Mouse (Mus musculus) layer of hippocampus, adult 2 months (tissue): ENCODE results near the gene Bud23. TPM values are rescaled to one million over a fixed set of nuclear protein-coding genes. Genes with fewer than 3 reads are reported as not detected.
A peak's percentile ranks its signal among the peaks of the same experiment; 100 is the strongest.

Experiments used
- DNase-seq, 2 experiments: peaks; one replicate each; pipeline ENCODE4 v3.0.0; 2022; ENCODE audit warnings: low spot score in 2 of 2
- H3K27ac ChIP-seq: fragments of 200-600 bp; 2 replicates; pipeline ENCODE4 v1.8.1; 2022
- H3K4me3 ChIP-seq: fragments of 200-600 bp; 2 replicates; pipeline ENCODE4 v1.8.1; 2022; ENCODE audit warnings: mild to moderate bottlenecking
- CTCF ChIP-seq: fragments of 200-600 bp; conservative IDR thresholded peaks from 2 replicates; pipeline ENCODE4 v1.8.1; 2022; ENCODE audit warnings: antibody characterized with exemption, mild to moderate bottlenecking, moderate library complexity
- total RNA-seq, 2 experiments: library from RNA; stranded (reverse); gene quantifications; 2 replicates each; pipeline ENCODE4 v1.2.3; 2021

Bud23 gene
- total RNA-seq, 2 experiments from 2014 or later: 49.9 to 53.4 TPM

DNA sequence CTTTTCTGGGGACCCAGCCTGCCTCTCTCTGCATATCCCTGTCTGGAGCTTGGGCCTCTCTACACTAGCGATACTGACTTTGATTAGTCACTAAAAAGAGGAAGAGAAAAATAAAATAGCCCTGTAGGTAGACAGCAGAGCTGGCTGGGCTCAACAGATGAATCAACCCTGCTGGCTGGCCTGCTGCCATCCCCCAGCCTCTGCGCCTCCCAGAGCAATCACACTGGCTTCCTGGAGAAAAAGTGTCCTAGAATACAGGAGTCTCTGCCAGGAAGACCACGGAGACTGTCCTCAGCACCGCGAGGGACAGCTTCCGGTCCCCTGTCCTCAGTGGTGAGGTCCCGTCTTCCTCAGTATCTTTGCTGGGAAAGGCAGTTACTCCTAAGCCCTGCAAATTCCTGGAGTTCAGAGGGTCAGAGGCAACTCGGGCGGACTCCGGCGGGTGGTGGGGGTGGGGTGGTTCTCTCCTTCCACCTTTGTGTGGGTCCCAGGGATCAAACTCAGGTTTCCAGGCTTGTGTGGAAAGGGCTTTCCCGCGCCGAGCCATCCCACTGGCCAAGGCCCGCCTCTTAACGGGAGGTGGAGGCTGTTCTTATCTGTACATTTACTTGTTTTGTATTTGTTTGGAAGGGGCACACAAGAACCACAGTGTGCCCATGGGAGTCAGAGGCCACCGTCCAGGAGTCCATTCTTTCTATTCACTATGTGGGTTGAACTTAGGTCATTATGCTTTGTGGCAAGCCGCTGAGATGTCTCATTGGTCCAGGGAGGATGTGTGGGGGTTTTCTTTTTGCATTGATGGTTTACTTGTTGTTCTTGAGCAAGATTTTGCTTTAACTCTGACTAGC lies 35.5 kb downstream of the Bud23 start:
- H3K27ac ChIP-seq: peak overlapping the region; percentile 48; the same call in 1 of the 2 replicates
- TF ChIP-seq CTCF: no peak
- peak overlapping the region; percentile 3; the same call in 1 of the 2 replicates for H3K4me3 ChIP-seq
- peak; percentile 55 to 67 for DNase-seq

DNA sequence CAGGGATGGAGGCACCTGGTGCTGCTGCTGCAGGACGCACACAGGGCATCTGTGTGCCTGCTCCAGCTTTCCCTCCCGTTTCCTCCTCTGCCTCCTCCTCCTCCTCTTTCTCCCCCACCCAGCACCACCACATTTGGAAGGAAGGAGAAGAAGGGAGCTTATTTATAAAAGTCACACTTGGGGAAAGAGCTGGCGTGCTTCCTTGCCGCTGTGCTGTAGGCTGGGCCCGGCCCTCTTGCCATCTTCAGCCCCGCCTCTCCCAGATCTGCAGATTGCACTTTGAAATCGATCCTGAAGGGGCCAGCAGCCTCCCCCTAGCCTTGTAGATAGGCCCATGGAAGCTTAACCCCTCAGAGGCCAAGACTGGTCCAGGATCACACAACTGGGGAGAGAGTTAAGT lies 38.9 kb downstream of the Bud23 start:
- Histone ChIP-seq H3K4me3 (no peak overlapping the region), H3K27ac (no peak overlapping the region; the same call in 1 of the 2 replicates)
- TF ChIP-seq CTCF: peak; percentile 37
- DNase-seq: no peak

DNA sequence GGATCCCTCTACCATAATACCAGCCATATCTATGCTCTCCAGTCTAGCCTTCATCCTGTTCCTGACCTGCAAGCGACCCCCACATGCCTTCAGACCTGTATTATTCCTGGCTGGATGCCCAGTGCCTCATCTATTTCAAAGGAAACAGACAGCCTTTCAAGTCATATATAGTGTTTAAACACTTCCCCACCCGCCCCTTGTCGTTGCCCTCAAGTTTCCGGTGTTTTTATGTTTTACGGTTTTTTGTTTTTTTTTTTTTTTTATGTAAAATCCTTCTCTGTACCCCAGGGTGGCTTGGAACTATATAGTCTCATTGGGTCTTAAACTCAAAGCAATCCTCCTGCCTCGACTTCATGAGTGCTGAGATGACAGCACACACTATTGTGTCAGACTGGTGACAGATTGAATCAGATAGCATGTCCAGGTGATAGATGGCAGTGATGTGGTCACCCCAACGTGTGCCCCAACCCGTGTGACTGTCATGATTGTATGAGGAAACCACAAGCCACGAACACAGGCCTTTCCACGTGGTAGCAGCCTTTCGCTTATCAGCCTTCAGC lies 40.0 kb downstream of the Bud23 start:
- no peak for DNase-seq
- H3K27ac ChIP-seq: no peak overlapping the region
- H3K4me3 ChIP-seq: no peak overlapping the region; the same call in 1 of the 2 replicates
- no peak for TF ChIP-seq CTCF

DNA sequence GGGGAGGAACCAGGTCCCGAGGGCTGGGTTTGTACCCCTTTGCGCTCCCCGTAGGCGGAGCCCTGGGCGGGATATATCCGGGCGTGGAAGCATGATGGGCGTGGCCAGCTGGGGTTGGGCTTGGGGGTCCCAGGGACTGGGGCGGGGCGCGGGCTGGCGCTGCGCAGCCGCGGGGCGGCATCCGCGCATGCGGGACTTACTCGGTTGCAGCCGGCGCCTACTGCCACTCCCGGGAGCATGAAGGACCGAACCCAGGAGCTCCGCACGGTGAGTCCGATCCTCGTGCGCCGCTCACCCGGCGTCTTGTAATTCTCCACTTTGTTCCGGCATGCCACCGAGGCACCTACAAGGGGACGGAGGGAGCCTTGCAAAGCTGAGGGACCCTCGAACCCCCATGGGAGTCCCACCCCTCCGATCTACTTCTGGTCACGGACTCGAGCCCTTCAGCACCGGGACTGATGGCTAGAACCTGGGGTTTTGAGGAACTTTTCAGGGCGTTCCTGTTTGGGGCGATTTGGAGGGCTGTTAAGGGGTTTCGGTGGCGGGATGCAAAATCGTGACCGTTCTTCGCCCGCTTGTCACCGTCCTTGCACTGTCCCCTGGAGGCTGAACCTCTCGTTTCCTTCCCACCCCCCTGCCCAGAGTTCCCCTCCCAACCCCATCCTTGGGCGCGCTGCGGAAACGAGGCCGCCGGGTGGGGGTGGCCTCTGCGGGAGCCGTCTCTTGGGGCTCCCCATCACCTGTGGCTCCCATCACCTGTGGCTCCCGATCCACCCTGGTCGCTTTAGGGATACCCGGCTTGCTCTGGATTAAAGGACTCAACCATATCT lies 41.2 kb downstream of the Bud23 start, which contains the start of gene Stx1a:
Gene Stx1a, plus strand, starts transcription at position 139 of the 830 bp plus-strand sequence.
- Histone ChIP-seq H3K4me3 (peak within 1 kb of the TSS; percentile 98), H3K27ac (peak within 1 kb of the TSS; percentile 83)
- no peak for TF ChIP-seq CTCF
- DNase-seq: peak; percentile 87 to 91

DNA sequence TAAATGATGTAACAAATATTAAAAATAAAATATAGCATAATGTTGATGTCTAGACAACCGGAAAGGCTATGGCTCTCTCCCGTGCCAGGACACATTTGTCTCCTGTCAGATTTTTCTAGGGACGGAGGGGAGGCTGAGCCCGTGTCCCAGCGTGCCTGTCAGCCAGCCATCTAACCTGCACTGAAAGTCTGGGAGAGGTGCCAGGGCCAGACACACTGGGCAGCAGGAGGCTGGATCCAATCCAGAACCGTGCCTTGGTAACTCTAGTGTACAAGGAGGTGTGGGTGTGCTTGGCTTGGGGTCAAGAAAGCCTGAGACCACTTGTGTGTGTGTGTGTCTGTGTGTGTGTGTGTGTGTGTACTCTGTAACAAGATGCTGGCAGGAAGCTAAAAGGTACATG lies 42.9 kb downstream of the Bud23 start:
- H3K4me3 ChIP-seq: no peak overlapping the region
- DNase-seq: no peak
- no peak for TF ChIP-seq CTCF
- no peak overlapping the region for H3K27ac ChIP-seq

DNA sequence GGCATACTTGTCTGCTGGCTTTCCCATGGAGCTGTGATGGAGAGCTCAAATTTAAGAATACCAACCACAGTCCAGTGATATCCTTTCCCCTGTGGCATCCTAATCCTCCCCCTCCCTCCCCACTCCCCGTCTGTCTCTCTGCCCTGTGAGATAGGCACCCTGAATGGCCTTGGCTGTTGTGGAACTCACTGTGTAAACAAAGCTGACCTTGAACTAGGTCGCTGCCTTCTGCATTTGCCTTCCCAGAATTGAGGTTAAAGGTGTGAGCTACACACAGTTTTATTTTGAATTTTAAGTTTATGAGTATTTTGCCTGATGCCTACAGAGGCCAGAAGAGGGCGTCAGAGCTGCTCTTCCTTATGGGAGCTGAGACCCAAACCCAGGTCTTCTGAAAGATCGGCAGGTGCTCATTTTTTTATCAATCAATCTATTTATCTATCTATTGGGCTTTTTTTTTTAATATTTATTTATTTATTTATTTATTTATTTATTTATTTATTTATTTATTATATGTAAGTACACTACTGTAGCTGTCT lies 48.5 kb downstream of the Bud23 start:
- peak; percentile 65 for TF ChIP-seq CTCF
- Histone ChIP-seq H3K27ac (no peak overlapping the region), H3K4me3 (no peak overlapping the region)
- DNase-seq: no peak

DNA sequence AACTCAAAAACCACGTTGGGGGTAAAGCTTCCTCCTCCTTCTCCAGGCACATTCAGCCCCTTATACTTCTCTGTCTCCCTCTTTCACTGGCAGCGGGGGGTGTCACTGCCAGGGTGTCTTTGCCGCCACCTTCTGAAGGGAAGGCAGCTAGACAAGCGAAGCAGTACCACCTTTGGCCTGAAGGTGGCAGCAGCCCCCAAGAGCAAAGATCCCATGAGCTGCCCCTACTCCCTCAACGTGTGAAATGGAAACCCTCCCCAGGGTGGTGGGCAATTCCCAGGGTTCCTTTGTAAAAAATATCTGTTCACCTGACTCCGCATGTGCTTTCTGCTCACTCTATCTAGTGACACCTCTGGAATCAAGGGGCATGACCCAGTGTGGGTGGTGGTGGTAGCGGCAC lies 49.3 kb downstream of the Bud23 start:
- Histone ChIP-seq H3K4me3 (no peak overlapping the region), H3K27ac (no peak overlapping the region)
- peak; percentile 99 for TF ChIP-seq CTCF
- peak; percentile 90 for DNase-seq

DNA sequence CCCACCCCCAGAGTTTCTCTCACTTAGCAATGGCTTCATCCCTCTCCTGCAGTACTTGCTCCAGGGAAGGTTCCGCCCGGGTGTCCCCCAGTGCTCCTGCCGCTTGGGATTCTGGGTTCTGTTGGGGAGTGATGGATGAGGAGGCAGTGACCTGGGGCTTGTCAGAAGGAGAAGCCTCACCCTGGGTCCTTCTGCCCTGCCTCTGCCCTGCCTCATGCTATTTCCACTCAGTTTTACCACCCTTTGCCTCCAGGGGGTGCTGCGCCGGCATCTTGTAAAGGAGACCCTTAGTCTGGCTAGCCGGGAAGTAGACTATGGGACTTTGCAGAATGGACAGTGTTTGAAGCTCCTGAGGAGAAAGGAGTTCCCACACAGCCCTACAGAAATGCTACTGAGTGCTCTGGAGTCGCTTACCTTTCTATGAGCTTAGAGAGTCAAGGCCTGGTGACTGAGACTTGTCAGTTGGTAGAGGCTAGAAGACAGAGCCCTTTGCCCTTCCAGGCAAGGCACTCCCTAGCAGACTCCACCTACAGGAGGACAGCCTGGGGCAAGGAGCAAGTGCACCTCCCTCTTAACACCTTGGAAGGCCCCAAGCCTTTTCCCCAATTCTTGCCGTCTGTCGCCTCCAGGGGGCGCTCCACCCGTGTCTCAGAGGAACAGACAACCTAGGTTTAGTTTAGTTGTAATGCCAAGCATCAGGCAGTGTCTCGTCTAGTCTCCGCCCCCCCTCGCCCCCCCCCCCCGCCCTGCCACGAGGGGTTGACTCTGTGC lies 51.9 kb downstream of the Bud23 start:
- peak; percentile 55 to 81 for DNase-seq
- TF ChIP-seq CTCF: peak; percentile 72
- H3K4me3 ChIP-seq: no peak overlapping the region
- no peak overlapping the region for H3K27ac ChIP-seq

DNA sequence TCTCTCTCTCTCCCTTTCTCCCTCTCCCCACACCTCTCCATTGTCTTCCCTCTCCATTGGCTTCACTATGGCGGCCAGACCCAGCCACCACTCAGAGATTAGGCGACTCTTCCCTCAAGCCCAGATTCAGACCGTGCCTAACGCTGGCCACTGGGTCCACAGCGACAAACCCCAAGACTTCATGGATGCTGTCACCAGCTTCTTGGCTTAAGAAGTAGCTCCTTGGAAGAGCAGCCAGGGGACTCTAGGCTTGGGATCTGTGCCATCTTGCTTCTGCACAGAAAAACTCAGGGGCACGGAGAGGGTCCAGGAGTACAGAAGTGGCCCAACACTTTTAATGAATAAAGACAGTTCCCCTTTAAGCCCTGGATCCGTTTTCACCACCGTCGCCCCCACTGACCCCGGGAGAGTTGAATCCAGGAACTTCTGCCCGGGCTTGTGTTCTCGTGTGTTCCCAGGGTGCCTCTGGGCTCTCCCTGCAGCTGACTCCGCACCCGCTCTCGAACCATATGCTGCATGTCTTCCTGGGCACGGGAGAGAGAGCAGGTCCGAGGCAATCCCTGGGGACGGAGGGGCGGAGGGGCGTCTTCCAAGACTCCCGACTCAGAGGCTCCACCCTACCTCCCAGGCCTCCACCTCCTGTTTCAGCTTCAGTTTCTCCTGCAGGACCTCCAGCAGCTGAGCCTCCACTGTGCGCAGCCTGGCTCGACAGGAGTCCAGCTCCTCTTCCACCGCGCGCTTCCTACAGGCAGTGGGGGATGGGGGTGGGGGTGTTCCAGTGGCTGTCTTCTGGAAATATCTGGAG lies 52.7 kb downstream of the Bud23 start:
- no peak for TF ChIP-seq CTCF
- no peak overlapping the region for H3K4me3 ChIP-seq
- DNase-seq: no peak
- no peak overlapping the region for H3K27ac ChIP-seq

DNA sequence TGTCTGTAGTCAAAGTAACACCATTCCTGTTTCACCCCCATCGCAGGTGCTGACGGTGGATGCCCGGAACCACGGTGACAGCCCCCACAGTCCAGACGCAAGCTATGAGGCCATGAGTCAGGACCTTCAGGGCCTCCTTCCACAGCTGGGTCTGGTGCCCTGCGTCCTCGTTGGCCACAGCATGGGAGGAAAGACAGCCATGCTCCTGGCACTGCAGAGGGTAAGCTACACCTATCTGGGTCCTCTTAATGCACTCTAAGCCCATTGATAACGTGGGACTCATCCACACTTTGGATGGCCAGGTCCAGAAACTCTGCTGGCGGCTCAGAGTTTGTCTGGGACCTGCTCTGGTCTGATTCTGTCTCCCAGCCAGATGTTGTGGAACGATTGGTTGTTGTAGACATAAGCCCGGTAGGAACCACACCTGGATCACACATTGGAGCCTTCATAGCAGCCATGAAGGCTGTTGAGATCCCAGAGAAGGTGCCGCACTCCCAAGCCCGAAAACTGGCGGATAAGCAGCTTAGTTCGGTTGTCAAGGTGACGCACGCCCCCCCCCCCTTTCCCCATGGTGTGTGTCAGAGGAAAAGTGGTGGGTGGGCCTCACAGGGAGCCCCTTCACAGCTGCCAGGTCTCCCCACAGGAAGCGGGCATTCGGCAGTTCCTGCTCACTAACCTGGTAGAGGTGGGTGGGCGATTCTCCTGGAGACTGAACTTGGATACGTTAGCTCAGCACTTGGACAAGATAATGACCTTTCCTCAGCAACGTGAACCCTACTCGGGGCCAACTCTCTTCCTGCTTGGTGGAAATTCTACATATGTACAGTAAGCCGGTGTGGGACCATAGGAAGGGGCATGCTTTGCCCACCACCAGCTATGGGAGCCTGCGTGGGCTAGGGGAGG lies 53.7 kb downstream of the Bud23 start:
- no peak overlapping the region for H3K27ac ChIP-seq
- no peak overlapping the region for H3K4me3 ChIP-seq
- TF ChIP-seq CTCF: no peak
- DNase-seq: no peak

DNA sequence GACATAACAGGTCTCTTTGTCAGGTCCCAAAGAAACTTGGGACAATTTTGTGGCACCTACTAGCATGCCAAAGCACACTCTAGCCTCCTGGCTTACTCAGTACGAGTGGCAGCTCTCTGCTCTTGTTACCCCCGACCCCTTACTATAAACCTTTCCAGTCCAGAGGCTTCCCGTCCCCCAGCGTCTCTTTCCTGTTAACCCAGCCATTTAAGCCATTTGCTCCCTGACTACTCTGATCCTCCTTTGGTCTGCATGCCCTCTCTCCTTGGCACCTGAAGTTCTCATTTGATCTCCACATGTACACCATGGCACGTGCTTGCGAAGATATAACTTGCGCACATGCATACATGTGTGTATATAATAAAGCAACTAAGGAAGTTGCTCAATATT lies 54.4 kb downstream of the Bud23 start:
- no peak for DNase-seq

More for the DNA sequence above, 54.4 kb downstream of the Bud23 start:
- H3K27ac ChIP-seq: peak overlapping the region; percentile 99
- H3K4me3 ChIP-seq: peak overlapping the region; percentile 92
- no peak for TF ChIP-seq CTCF
